Mouse (Mus musculus): ENCODE measurements around the gene Ddx17.

The Ddx17 gene

GRCm38 (mm10) chr15:79519400-79520220 is 26.9 kb downstream of the Ddx17 start:
- no peak for DNase-seq (ENCODE audit: low read depth, low spot score)

GRCm38 (mm10) chr15:79518571-79518970 is 28.0 kb downstream of the Ddx17 start:
- no peak for DNase-seq (ENCODE audit: low read depth, low spot score)

GRCm38 (mm10) chr15:79517710-79518109 is 28.8 kb downstream of the Ddx17 start:
- no peak for DNase-seq (ENCODE audit: low read depth, low spot score)

GRCm38 (mm10) chr15:79516171-79517096 is 30.1 kb downstream of the Ddx17 start, which contains the start of gene Kdelr3:
Kdelr3 (plus strand) TSS chr15:79516411.
- peak; percentile 53 for DNase-seq (ENCODE audit: low read depth, low spot score)

GRCm38 (mm10) chr15:79513940-79514339 is 32.6 kb downstream of the Ddx17 start:
- DNase-seq (ENCODE audit: low read depth, low spot score) = no peak

GRCm38 (mm10) chr15:79511553-79512320 is 34.8 kb downstream of the Ddx17 start:
- DNase-seq (ENCODE audit: low read depth, low spot score) = peak; percentile 47

- DNase-seq (ENCODE audit: low read depth, low spot score) = no peak
These were observed 36.1 kb downstream of the Ddx17 start for GRCm38 (mm10) chr15:79510425-79510824.

- DNase-seq (ENCODE audit: low read depth, low spot score) = no peak
These were observed 36.5 kb downstream of the Ddx17 start for GRCm38 (mm10) chr15:79509998-79510397.

GRCm38 (mm10) chr15:79507055-79507828 is 39.3 kb downstream of the Ddx17 start:
- DNase-seq (ENCODE audit: low read depth, low spot score) = no peak

GRCm38 (mm10) chr15:79506460-79506859 is 40.1 kb downstream of the Ddx17 start:
- no peak for DNase-seq (ENCODE audit: low read depth, low spot score)

- peak; percentile 31 for DNase-seq (ENCODE audit: low read depth, low spot score)
These were observed 40.8 kb downstream of the Ddx17 start for GRCm38 (mm10) chr15:79505616-79506283.

GRCm38 (mm10) chr15:79504707-79505452 is 41.7 kb downstream of the Ddx17 start, which contains the start of gene Kcnj4:
Kcnj4 (minus strand) TSS chr15:79505241.
- DNase-seq (ENCODE audit: low read depth, low spot score) = no peak

- no peak for DNase-seq (ENCODE audit: low read depth, low spot score)
These were observed 43.1 kb downstream of the Ddx17 start for GRCm38 (mm10) chr15:79503438-79503837.

GRCm38 (mm10) chr15:79502891-79503341 is 43.6 kb downstream of the Ddx17 start:
- DNase-seq (ENCODE audit: low read depth, low spot score) = no peak

- no peak for DNase-seq (ENCODE audit: low read depth, low spot score)
These were observed 46.4 kb downstream of the Ddx17 start for GRCm38 (mm10) chr15:79500110-79500509.

- DNase-seq (ENCODE audit: low read depth, low spot score) = no peak
These were observed 53.0 kb downstream of the Ddx17 start for GRCm38 (mm10) chr15:79493527-79493926.

- no peak for DNase-seq (ENCODE audit: low read depth, low spot score)
These were observed 57.1 kb downstream of the Ddx17 start for GRCm38 (mm10) chr15:79489463-79489862.

GRCm38 (mm10) chr15:79481181-79481688 is 65.3 kb downstream of the Ddx17 start:
- DNase-seq (ENCODE audit: low read depth, low spot score) = no peak

All from CD4-positive, CD25-positive, alpha-beta regulatory T cell, adult 2 months (primary cell).